Mouse (Mus musculus): ENCODE results near the gene Tsen15. TPM values are rescaled to one million over a fixed set of nuclear protein-coding genes. Genes with fewer than 3 reads are reported as not detected.

Tsen15 gene
- 68.3 and 74.5 TPM in 2 replicates for polyA plus RNA-seq (2014; fragmentation: Nextera tagmentation; extraction: Ambion mirVana)

GRCm38 (mm10) chr1:152386188-152386835 lies at the start of gene Tsen15:
TSS of gene Tsen15 (minus strand) at chr1:152386688.
- WGBS (ENCODE audit: insufficient replicate concordance): under 1% methylated on average over 55 of the region's 57 CpGs
- Histone ChIP-seq H3K9me3 (replicated peaks; ENCODE audit: control insufficient read depth, low read length) (no peaks in the 10 kb centered on the region), H3K4me3 (ENCODE audit: low read depth, low read length) (peak within 1 kb of the TSS; percentile 85), H3K4me1 (ENCODE audit: control insufficient read depth, insufficient read depth, low read length) (no peaks in the 10 kb centered on the region), H3K27ac (ENCODE audit: low read depth, low read length) (no peak within 1 kb of the TSS), H3K36me3 (ENCODE audit: control insufficient read depth, insufficient read depth, low read length) (peaks cover 3% of the 10 kb centered on the region; the same call in 1 of the 2 replicates), H3K4me2 (peak within 1 kb of the TSS; percentile 83), H3K9ac (ENCODE audit: low read depth, low read length) (peak within 1 kb of the TSS; percentile 88), H3K27me3 (ENCODE audit: control insufficient read depth, insufficient read depth, low read length) (no peaks in the 10 kb centered on the region)
- ATAC-seq (replicated peaks; ENCODE audit: insufficient number of reproducible peaks, low FRiP score, low TSS enrichment): peak; percentile 95

DNA sequence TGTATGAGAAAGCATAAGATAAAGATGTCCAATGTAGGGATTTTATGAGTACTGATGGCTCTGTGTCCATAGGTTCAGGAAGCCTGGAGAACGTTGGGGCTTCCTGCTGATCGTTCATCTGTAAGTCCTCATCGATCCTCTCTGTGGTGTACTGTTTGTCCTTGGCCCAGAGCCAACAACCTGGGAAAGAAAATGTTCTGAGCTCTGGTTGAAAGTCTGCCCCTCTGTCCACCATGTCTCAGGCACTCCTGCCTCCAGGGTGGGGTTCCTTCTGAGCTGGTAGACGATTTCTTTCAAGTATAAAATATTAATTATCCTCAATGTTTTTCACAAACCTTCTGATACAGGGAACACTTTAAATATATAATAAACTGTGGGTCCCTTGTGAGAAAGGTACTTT lies 47.7 kb upstream of the Tsen15 start:
- no peak for ATAC-seq (replicated peaks; ENCODE audit: insufficient number of reproducible peaks, low FRiP score, low TSS enrichment)

GRCm38 (mm10) chr1:152429805-152430204 lies 43.3 kb upstream of the Tsen15 start:
- WGBS (ENCODE audit: insufficient replicate concordance): 77% methylated on average over 7 of the region's 7 CpGs

More for the DNA sequence above, 47.7 kb upstream of the Tsen15 start:
- no peaks in the 10 kb centered on the region for H3K9me3 ChIP-seq (replicated peaks; ENCODE audit: control insufficient read depth, low read length)
- H3K36me3 ChIP-seq (ENCODE audit: control insufficient read depth, insufficient read depth, low read length): no peaks in the 10 kb centered on the region
- no peak overlapping the region for H3K4me2 ChIP-seq
- 70% methylated on average over 4 of the region's 4 CpGs for WGBS (ENCODE audit: insufficient replicate concordance)
- no peak overlapping the region for H3K9ac ChIP-seq (ENCODE audit: low read depth, low read length)
- H3K4me3 ChIP-seq (ENCODE audit: low read depth, low read length): no peak overlapping the region
- H3K27ac ChIP-seq (ENCODE audit: low read depth, low read length): no peak overlapping the region
- H3K27me3 ChIP-seq (ENCODE audit: control insufficient read depth, insufficient read depth, low read length): no peaks in the 10 kb centered on the region
- no peaks in the 10 kb centered on the region for H3K4me1 ChIP-seq (ENCODE audit: control insufficient read depth, insufficient read depth, low read length)

DNA sequence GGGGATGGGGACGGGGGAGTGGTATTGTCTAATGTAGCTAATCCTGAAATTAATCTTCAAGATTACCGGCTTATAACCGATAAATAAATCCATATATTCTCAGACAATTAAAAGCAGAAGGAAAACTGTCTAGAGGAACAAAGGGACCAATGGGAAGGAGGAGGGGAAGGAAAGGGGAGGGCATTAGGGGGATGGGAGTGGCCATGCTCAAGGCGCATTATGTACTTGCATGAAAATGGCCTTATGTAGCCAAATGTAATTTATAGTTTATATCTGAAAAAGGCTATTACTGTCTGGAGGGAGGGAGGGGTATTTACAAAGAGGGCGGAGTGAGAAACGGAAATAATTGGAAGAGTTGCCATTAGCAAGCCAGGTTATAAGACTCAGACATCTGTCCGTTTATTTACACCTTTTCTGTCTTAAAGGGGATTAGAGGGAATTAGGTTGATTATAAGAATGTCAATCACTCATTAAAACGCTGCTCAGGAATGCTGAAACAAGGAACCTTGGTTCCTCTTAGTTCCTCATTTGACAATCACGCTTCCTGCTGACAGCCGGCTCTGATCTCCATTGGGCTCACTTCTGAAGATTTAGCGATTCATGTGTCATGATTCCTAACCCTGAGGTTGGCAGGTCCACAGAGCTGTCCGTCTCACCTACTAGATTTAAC lies 41.6 kb upstream of the Tsen15 start:
- Histone ChIP-seq H3K4me1 (ENCODE audit: control insufficient read depth, insufficient read depth, low read length) (peaks cover 10% of the 10 kb centered on the region), H3K4me2 (no peak overlapping the region), H3K27me3 (ENCODE audit: control insufficient read depth, insufficient read depth, low read length) (no peaks in the 10 kb centered on the region), H3K9ac (ENCODE audit: low read depth, low read length) (no peak overlapping the region), H3K4me3 (ENCODE audit: low read depth, low read length) (no peak overlapping the region), H3K27ac (ENCODE audit: low read depth, low read length) (no peak overlapping the region), H3K9me3 (replicated peaks; ENCODE audit: control insufficient read depth, low read length) (no peaks in the 10 kb centered on the region), H3K36me3 (ENCODE audit: control insufficient read depth, insufficient read depth, low read length) (no peaks in the 10 kb centered on the region)
- 64% methylated on average over 12 of the region's 12 CpGs for WGBS (ENCODE audit: insufficient replicate concordance)
- ATAC-seq (replicated peaks; ENCODE audit: insufficient number of reproducible peaks, low FRiP score, low TSS enrichment): no peak

More at GRCm38 (mm10) chr1:152429805-152430204, 43.3 kb upstream of the Tsen15 start:
- H3K4me3 ChIP-seq (ENCODE audit: low read depth, low read length): no peak overlapping the region
- no peaks in the 10 kb centered on the region for H3K36me3 ChIP-seq (ENCODE audit: control insufficient read depth, insufficient read depth, low read length)
- H3K4me2 ChIP-seq: no peak overlapping the region
- H3K9me3 ChIP-seq (replicated peaks; ENCODE audit: control insufficient read depth, low read length): no peaks in the 10 kb centered on the region
- no peaks in the 10 kb centered on the region for H3K27me3 ChIP-seq (ENCODE audit: control insufficient read depth, insufficient read depth, low read length)
- ATAC-seq (replicated peaks; ENCODE audit: insufficient number of reproducible peaks, low FRiP score, low TSS enrichment): no peak
- H3K4me1 ChIP-seq (ENCODE audit: control insufficient read depth, insufficient read depth, low read length): peaks cover 3% of the 10 kb centered on the region; the same call in 1 of the 2 replicates
- no peak overlapping the region for H3K9ac ChIP-seq (ENCODE audit: low read depth, low read length)
- H3K27ac ChIP-seq (ENCODE audit: low read depth, low read length): no peak overlapping the region

DNA sequence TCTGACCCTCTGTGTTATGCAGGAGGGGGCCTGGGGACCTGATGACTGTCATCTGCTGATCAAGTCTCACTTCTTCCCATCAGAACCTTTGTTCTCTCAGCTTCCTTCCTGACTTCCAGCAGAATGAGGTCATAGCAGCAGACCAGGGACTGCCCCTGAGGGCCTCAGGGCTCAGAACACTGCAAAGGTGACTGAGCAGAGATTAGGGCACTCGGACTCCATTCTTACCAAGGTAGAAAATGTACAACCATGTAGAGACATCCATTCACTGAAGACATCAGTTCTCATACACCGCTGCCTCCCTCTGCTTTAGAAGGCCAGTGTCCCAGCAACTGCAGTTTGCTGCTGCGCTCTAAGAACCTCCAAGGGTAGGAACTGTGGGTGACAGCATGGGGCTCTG lies 36.6 kb upstream of the Tsen15 start:
- 62% methylated on average over 3 of the region's 3 CpGs for WGBS (ENCODE audit: insufficient replicate concordance)
- Histone ChIP-seq H3K27ac (ENCODE audit: low read depth, low read length) (peak overlapping the region; percentile 68; the same call in 1 of the 2 replicates), H3K36me3 (ENCODE audit: control insufficient read depth, insufficient read depth, low read length) (no peaks in the 10 kb centered on the region), H3K27me3 (ENCODE audit: control insufficient read depth, insufficient read depth, low read length) (no peaks in the 10 kb centered on the region), H3K4me2 (no peak overlapping the region; the same call in 1 of the 2 replicates), H3K4me1 (ENCODE audit: control insufficient read depth, insufficient read depth, low read length) (peaks cover 25% of the 10 kb centered on the region), H3K9me3 (replicated peaks; ENCODE audit: control insufficient read depth, low read length) (no peaks in the 10 kb centered on the region), H3K9ac (ENCODE audit: low read depth, low read length) (no peak overlapping the region), H3K4me3 (ENCODE audit: low read depth, low read length) (no peak overlapping the region)
- ATAC-seq (replicated peaks; ENCODE audit: insufficient number of reproducible peaks, low FRiP score, low TSS enrichment): peak; percentile 39; the same call in 1 of the 2 replicates

- Histone ChIP-seq H3K4me2 (no peak overlapping the region), H3K9ac (ENCODE audit: low read depth, low read length) (no peak overlapping the region), H3K36me3 (ENCODE audit: control insufficient read depth, insufficient read depth, low read length) (no peaks in the 10 kb centered on the region), H3K27me3 (ENCODE audit: control insufficient read depth, insufficient read depth, low read length) (no peaks in the 10 kb centered on the region), H3K4me1 (ENCODE audit: control insufficient read depth, insufficient read depth, low read length) (peaks cover 32% of the 10 kb centered on the region), H3K27ac (ENCODE audit: low read depth, low read length) (peak overlapping the region; percentile 69), H3K4me3 (ENCODE audit: low read depth, low read length) (no peak overlapping the region), H3K9me3 (replicated peaks; ENCODE audit: control insufficient read depth, low read length) (no peaks in the 10 kb centered on the region)
- no peak for ATAC-seq (replicated peaks; ENCODE audit: insufficient number of reproducible peaks, low FRiP score, low TSS enrichment)
- 68% methylated on average over 3 of the region's 3 CpGs for WGBS (ENCODE audit: insufficient replicate concordance)
Measured at GRCm38 (mm10) chr1:152422295-152422694, 35.8 kb upstream of the Tsen15 start.

- WGBS (ENCODE audit: insufficient replicate concordance): 26% methylated on average over 5 of the region's 5 CpGs
- no peak overlapping the region for H3K27ac ChIP-seq (ENCODE audit: low read depth, low read length)
Measured at GRCm38 (mm10) chr1:152417602-152418001, 31.1 kb upstream of the Tsen15 start.

DNA sequence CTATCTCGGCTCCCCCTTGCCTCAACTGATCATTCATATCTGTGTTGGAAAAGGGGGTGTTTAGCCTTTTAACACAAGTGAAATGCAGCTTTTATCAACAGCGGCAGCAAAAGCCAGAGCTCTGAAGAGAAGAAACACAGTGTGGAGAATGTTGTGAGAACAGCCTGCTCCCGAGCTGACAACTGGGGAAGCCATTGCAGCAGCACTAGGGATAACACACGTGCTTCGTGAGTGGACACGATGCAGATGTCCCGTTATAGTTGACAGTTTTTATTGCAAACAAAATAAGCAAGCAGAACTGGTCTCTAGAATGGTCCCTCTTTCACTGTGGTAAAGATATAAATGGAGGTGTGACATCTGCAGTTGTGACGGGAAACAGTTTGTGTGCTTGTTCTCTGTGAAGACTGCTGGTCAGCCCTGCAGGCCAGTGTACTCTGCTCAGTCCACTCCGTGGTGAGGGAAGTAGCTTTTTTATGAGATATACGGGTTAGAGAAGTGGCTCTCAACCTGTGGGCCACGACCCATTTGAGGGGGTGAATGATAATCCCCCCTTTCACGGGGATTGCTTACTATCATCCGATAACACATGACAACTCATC lies 29.9 kb upstream of the Tsen15 start:
- no peaks in the 10 kb centered on the region; the same call in 1 of the 2 replicates for H3K9me3 ChIP-seq (replicated peaks; ENCODE audit: control insufficient read depth, low read length)
- ATAC-seq (replicated peaks; ENCODE audit: insufficient number of reproducible peaks, low FRiP score, low TSS enrichment): no peak
- no peak overlapping the region for H3K4me2 ChIP-seq
- no peak overlapping the region for H3K4me3 ChIP-seq (ENCODE audit: low read depth, low read length)
- H3K9ac ChIP-seq (ENCODE audit: low read depth, low read length): no peak overlapping the region
- no peaks in the 10 kb centered on the region for H3K27me3 ChIP-seq (ENCODE audit: control insufficient read depth, insufficient read depth, low read length)
- peaks cover 23% of the 10 kb centered on the region for H3K4me1 ChIP-seq (ENCODE audit: control insufficient read depth, insufficient read depth, low read length)
- no peaks in the 10 kb centered on the region for H3K36me3 ChIP-seq (ENCODE audit: control insufficient read depth, insufficient read depth, low read length)
- H3K27ac ChIP-seq (ENCODE audit: low read depth, low read length): no peak overlapping the region
- WGBS (ENCODE audit: insufficient replicate concordance): 49% methylated on average over 13 of the region's 13 CpGs

More at GRCm38 (mm10) chr1:152417602-152418001, 31.1 kb upstream of the Tsen15 start:
- H3K4me1 ChIP-seq (ENCODE audit: control insufficient read depth, insufficient read depth, low read length): peaks cover 30% of the 10 kb centered on the region
- H3K4me2 ChIP-seq: no peak overlapping the region
- no peaks in the 10 kb centered on the region for H3K27me3 ChIP-seq (ENCODE audit: control insufficient read depth, insufficient read depth, low read length)
- no peak for ATAC-seq (replicated peaks; ENCODE audit: insufficient number of reproducible peaks, low FRiP score, low TSS enrichment)
- H3K36me3 ChIP-seq (ENCODE audit: control insufficient read depth, insufficient read depth, low read length): no peaks in the 10 kb centered on the region
- H3K9me3 ChIP-seq (replicated peaks; ENCODE audit: control insufficient read depth, low read length): no peaks in the 10 kb centered on the region
- no peak overlapping the region for H3K4me3 ChIP-seq (ENCODE audit: low read depth, low read length)
- H3K9ac ChIP-seq (ENCODE audit: low read depth, low read length): no peak overlapping the region
